Mouse (Mus musculus): ENCODE results near the gene Rapgef4. TPM values are rescaled to one million over a fixed set of nuclear protein-coding genes. Genes with fewer than 3 reads are reported as not detected.
A peak's percentile ranks its signal among the peaks of the same experiment; 100 is the strongest.

Gene Rapgef4
- total RNA-seq, 1 experiment from 2014 or later, result 214 TPM

DNA sequence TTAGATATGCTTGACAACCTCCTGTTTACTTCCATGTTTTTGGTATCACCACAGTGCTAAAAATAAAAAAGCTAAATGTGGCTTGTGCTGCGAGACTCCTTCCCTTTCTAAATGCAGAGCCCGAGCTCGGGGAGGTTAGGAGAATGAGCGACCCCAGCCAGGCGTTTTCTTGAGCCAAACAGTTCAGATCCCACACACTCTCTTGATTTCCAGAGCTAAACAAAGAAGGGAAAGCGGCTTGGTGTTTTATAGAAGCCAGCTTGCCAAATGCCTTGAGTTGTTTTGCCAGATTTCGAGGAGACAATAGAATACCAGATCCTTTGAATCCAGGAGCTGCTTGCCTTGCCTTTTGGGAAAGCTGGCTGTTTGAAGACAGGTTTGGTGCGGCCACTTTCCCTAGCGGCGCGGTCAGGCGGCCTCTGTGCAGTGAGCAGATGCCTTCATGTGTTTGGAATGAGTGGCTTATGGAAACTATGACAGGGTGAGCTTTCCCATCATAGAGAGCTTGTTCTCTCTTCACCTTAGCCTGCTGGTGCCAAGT lies 254.4 kb downstream of the Rapgef4 start:
- DNase-seq, result no peak

DNA sequence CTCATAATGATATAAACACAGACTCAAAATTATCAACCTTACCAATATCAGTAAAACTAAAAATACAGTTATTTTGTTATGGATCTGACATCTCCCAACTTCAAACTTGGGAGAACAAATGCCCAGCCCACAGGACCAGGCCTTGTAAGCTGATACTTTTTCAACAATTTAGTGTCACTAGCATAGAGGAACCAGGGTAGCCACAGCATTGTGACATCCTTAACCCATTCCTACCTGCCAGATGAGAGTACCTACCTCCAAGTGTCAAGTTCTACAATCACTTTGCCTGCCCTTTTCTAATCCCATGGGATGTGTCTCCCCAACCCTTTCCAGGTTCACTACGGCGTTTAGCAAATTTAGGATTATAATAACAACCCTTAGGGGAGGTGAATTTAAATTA lies 257.4 kb downstream of the Rapgef4 start:
- DNase-seq, result no peak

DNA sequence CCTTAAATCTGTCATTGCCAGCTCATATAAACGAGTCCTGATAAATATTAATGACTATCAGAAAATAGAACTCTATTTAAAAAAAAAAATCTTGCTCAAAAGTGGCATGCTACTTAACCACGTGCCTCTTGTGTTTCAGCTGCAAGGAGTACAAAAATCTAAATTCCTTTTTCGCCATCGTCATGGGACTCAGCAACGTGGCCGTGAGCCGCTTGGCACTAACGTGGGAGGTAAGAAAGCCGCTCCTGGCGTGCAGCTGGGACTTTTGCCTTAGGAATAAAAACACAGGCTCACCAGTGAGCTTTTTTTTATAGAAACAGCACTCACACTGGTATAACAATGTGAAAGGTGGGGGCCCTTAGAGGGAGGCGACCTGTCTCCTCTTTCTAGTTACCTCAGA lies 257.9 kb downstream of the Rapgef4 start:
- no peak for DNase-seq

DNA sequence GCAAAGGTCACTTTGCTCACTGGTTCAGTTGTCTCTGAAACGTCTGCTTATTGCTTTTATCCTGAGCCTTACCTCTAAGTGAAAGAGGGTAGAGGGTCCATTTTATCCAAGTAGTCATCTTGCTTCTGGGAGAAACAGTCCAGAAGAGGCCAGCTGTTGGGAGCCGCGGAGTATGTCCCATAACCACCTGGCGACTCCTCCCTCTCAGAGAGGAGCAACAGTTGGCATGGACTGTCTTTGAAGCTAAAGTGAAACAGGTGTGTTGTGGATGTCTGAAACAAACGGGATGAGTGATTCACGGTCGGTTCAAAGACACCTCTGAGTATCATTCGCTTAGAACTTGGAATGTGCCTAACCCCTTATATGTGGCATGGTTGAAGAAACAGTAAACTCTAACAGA lies 258.4 kb downstream of the Rapgef4 start:
- DNase-seq, result no peak

DNA sequence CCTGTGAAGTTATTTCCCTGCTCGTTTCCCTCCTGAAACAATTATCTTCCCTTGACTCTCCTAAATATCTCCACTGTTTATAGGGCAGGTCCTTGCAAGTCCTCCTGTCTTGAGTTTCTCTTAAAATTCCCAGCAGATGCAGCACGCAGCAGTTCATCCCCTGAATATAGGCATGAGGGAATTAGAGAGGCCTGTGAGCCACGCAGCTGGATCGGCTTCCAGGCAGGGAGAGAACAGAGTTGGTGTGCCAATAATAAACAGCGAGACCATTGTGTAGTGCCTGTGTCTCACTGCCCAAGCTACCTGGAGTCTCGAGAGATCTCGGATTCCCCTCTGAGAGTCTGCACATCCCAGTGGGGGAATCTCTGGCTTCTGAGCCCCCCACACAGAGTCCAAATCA lies 259.0 kb downstream of the Rapgef4 start:
- no peak for DNase-seq

DNA sequence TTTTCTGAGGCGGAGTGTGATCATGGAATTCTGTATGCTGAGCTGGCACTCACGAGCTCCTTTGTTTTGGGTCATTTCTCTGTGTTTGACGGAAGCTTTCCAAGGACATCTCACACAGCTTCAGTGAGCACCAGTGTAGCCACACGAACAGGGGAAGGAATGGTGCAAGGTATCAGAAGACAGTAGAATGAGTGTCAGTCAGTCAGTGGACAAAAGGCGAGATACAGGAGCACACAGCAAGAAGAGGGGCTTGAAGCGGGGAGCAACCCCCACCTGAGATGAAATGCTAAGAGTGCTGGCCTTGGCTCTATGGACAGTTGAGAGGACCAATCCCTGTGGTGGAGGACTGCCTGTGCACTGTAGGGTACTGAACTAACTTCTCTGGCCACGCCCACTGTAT lies 259.7 kb downstream of the Rapgef4 start:
- no peak for DNase-seq

DNA sequence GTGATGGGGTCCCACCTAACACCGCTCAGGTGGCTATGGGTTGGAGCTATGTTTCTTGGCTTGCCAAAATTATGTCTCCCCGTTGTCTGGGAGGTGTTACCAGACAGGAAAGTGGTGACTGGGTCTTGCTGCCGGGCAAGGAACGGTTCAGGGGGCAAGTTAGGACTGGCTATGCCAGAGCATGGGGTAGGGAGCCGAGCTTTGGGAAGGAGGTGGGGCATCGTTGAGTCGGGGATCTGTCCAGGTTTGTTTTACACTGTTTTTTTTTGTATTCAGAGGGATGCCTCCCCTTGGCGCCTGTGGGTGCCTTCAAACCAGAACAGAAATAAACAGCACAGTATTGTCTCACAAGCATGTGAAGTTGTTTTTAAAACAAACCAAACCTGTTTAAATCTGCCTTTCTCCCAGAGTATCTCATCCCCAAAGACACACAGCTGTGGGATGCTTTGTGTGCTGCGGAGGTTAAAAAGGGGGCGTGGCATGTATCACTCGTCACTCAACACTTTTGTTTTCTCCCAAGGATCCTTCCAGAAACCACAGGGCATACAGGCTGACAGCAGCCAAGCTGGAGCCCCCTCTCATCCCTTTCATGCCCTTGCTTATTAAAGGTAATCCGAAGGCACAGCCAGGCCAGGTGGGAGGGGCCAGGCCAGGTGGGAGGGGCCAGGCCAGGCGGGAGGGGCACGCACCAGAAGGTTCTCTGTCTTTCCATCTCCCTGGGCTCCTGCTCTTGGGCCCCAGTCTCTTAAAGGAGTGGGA lies 260.9 kb downstream of the Rapgef4 start:
- peak; percentile 31 for DNase-seq

DNA sequence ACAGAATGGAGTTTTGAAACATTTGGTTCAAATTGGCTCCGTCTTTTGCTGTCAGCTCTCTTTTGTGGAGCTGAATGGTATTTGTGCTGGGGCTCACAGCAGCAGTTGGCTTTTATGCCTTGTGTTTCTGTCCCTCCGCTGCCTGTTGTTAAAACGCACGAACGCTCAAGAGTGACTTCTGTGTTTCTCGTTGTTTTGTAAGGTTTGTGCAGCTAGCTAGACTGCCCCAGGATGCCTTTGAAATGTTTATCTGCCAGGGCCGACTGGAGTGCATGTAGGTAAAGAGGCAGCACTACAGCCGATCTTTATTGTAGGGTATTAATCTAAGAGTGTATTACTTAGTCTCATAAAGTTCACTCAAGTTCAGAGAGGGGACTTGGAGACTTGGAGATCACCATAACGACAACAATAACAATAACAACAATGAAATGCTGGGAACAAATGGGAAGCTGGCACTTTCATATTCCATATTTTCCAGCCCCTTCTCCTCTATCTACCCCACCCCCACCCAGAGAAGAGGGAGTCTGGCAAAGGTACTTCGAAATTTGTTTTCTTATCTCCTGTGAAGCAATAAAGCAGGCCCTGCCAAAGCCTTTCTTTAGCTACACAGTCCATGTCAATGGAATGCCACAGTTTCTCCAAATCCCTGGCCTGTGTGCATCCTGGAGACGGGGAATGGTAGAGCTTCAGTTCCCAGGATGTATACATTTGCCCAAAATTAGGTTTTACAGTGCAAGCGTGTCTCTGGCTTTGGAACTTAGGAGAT lies 262.1 kb downstream of the Rapgef4 start:
- no peak for DNase-seq

DNA sequence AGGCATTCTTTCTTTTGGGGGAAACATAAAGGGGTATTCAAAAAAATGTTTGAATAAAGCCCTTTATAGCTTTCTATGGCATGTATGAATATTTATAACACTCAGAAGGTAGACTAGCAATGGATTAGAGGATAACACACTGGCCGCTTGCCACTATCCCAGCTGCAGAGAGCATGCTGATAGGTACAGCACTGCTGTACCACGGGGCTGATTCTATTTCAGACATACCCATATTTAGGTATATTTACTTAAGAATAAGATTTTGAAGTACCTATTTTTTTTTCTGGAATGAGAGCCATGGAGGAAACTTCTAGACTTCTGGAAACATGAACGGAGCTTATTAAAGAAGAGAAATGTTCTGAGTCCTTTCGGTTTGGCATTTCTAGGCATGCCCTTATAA lies 264.6 kb downstream of the Rapgef4 start:
- DNase-seq, result no peak

DNA sequence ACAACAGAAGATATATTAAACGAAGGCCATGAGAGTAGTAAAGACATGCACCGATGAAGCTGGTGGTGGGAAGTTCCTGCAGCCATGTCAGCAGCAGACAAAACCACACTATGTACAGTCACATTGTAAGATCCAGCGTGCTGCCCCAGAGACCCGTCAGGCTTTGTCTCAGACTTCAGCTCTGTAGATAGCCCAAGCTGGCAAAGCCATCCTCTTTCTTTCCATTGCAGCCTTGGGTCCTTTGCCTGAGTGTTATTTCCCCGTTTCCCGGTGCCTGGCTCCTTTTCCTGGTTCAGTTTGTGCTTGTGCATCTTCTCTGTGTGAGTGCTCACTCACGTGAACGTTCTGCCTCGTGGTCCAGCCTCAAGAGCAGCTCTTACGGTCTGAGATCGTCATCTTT lies 265.3 kb downstream of the Rapgef4 start:
- no peak for DNase-seq

DNA sequence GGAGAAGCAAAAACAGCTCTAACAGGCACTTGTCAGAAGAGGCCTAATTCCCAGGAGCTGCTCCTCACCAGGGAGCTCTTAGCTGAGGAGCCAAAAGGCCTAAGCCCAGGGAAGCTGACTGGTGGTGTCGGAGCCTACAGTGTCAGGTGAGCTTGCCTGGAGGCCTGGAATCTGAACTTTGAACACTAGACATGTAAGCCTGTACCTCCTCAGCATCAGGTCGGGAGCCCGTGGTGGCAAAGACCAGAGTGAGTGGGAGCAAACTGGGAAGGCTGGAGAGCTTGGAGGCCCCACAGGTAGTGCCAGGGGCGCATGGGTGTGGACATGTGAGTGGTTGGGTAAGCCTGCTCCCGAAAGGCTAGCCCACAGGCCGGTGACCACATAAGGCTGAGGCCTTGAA lies 266.8 kb downstream of the Rapgef4 start:
- no peak for DNase-seq

DNA sequence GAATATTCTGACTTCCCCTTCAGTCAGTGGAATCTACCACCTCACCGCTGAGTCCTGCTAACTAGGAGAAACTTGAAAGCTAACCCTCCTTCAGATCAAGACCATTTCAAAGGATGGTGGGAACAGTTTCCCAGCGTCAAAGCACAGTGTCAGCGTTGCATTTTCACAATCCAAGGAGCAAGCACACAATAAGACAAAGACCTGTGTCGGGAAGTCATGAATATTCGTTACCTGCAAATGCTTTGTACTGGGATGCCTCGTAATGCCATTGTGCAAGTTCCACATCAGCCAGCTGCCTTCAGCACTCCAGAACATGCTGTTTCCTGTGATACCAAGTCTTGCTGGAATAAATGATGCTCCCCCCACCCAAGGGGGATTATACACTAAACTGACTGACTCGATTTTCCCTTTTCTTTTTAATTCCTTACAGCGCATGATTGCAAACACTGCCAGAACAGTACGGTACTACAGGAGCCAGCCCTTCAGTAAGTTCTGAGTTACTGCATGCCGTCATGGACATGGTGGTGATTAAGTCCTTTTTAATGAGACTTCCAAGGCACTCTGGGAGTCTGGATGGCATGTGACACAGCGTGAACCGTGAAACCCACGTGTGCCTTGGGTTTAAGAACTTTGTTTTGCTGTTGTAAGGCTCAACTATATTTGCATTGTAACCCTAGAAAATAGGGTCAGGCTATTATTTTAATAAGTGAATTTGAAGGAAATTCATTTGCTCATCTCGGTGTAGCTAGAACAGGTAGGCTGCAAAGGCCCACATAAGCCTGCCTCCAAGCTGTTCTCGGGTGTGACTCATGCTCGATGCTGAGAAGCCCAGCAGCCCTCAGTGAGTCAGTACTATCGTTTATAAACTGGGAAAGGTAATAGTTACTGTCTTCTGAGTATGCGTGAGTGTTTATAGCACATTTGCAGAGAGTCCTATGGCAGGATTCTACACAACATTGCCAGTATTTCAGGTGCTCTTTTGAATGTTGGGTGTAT lies 271.8 kb downstream of the Rapgef4 start:
- DNase-seq, result no peak

DNA sequence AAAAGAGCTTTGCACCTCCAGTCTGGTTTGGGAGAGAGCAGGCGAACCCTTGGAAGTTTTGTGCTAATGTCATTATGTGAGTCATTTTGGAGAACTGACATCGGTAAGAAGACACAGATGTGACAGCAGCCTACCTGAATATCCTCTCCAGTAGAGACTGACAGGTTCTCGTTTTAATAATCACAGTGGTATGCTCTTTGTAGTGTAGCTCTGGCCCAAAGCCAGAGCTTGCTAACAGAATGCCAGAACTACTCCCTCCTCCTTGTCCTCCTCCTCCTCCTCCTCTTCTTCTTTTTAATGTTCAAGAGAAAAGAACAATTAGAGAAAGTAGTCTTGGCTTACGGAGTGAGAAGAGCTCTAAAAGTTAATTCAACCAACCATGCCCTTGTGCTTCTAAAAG lies 272.8 kb downstream of the Rapgef4 start:
- DNase-seq, result no peak

DNA sequence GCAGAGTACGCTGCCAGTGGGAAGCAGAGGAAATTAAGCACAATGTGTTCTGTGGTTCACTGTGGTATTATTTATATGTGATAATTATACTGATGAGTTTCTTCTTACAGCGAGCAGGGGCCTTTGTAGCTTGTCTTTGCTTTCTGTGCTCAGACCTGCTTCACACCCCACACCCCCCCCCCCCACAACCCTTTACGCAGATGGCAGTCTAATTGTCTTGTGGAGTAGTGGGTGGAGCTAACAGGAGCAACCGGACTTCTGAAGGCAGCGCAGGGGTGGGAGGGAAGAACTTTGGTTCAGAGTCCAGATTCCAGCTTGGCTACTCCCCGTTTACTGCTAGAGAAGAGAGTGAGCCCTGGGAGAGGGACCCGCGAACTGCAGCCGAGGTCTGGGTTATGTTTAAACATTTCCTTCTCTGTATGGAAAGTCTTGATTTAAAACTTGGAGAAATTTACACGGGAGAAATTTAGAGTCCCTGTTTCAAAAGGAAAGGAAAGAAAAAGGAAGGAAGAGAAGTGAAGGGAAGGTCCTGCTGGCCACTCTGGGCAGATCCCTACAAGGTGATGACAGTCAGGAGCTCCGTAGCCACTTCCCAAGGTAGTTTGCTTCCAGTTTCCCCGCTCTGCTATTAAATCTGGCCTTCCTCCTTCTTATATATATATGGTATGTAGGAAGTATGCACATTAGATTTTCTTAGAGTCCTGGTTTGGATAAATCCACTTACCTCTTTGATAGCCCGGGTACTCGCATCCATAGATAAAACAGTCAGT lies 274.0 kb downstream of the Rapgef4 start:
- DNase-seq, result no peak

DNA sequence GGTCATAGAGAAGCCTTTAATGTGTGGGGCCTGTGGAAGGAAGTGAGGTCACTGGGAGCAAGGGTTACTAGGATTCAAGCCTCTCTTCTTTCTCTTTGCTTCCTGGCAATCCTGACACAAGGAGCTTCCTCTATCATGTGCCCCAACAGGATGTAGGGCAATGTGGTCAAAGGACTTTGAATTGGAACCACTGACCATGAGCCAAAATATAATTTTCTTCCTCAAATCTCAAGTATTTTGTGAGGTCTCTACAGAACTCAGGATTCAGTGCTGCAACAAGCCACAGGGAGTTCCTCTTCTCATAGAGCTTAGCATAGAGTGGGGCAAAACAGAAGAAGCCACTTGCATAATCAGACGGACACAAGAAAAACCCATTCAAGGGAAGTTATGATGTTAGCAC lies 279.7 kb downstream of the Rapgef4 start:
- no peak for DNase-seq

DNA sequence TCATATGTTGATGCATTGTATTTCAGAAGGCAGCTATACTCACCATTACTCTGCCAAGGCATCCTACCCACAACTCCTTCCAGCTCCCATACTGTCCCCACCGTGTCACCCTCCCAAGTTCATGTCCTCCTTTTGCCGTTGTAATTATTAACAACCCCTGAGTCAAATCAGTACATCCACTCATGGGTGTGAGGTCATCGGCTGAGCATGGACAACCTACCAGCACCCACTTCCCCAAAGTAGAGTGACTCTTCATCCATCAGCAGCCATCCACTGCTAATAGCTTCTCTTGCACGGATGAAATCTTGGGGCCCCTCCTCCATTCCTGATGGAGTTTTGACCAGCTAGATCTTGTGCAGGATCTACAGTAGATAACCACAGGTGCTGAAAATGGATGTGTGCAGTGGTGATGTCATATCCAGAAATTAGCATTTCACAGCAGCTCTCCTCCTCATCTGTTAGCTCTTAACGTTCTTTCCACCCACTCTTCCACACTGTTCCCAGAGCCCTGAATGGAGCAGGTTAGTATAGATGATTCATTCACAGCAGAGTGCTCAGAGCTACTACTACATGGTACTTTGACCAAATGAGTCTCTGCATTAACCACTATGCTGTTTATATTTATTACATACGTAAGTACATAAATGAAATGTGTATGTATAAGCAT lies 281.9 kb downstream of the Rapgef4 start:
- no peak for DNase-seq

DNA sequence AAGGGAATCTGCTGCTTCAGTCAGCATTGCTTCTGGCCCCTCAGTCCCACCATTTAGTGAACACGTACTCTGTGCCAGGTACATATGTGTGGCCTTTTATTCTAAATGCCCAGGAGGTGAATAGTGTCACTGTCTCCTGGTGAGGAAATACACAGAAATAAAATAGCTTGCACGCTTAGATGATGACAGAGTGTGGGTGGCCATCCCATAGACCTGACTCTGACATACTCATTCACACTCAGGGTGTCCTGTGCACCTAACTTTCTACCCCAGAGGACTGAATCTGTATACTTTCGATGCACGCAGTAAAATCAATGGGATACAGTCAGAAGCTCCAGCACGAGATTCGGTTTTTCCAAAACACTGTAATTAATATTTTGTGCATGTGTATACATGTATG lies 286.4 kb downstream of the Rapgef4 start:
- DNase-seq, result no peak

DNA sequence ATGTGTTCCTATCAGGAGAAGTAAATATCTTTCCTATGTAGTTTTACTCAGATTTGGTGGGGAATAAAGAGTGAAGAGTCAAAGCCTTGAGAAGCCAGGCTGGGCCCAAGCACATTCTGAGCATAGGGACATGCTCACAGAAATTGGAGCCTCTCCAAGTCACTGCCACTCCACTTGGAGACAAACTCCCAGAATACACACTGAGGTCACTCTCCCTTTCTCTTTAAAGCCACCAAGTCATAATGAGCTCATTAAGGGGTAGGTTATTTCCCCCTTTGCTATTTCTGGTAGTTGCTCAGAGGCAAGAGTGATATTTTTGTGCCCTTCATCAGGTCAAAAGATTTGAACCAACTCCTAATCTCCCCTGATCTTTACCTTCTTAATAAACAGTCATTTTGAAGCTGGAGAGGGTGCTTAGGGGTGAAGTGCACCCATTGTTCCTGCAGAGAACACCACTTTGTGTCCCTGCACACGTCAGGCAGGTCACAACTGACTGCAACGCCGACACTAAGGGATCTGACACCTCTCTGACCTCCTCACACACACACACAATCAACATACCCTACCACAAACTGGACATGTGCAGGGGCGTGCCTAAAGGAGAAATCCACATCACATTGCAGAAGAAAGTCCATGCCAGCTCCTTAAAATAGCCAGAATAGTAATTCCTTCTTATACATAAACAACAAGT lies 288.8 kb downstream of the Rapgef4 start:
- no peak for DNase-seq

DNA sequence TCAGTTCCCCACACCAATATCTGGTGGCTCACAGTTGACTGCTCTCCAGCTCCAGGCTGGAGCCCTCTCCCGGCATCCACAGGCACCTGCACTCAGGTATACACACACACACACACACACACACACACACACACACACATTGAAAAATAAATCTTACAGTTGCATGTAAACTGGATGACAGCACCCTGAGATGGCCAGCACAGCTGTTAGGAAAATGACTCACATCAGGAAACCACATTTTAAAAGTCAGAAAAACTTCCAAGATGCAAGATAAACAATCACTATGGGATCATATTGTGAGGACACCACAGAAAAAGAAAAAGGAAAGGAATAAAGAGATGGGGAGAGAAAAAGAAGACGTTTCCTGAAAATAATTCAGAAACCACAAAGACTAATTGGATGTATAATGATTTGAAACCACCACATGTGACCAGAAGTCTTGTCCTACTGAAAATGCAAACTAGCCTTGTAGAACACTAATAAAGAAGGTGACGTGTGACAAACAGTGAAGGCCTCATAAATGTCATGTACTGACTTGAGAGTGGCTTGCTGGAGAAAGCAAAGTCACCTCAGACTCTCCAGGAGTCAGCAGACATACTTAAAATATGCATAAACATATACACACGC lies 297.3 kb downstream of the Rapgef4 start:
- no peak for DNase-seq

DNA sequence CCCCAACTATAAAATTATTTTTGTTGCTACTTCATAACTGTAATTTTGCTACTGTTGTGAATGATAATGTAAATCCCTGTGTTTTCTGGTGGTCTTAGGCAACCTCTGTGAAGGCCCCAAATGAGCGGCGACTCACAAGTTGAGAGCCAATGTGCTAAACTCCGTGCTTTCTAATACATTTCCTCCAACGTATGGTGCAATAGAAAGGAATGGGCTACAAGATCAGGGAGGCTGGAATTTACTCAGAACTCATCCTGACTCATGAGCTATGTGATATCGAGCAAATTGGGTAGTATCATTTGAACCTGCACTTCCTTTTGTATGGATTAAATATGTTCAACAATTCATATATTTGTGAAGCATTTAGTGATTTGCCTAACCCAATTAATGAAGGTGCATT lies 299.5 kb downstream of the Rapgef4 start:
- DNase-seq, result no peak

All from adrenal gland, postnatal 14 days (tissue).